Mouse (Mus musculus) T-helper 1 cell (primary cell): ENCODE measurements around the gene Unc119.

Experiments used
- in situ Hi-C: fragments of 300-600 bp; cut with MboI, MseI; formaldehyde crosslinking; loops from one replicate; pipeline ENCODE4 v1.15.1; 2025; ENCODE audit warnings: high pct_unique_total_duplicates

Unc119 gene

GRCm38 (mm10) chr11:78370389-78370788 is 27.1 kb downstream of the Unc119 start:
- in situ Hi-C loops: no loop called here

GRCm38 (mm10) chr11:78371711-78372110 is 28.4 kb downstream of the Unc119 start:
- in situ Hi-C loops: no loop called here

- in situ Hi-C loops: no loop called here
Measured at GRCm38 (mm10) chr11:78372166-78372565, 28.9 kb downstream of the Unc119 start.

GRCm38 (mm10) chr11:78372610-78373009 is 29.3 kb downstream of the Unc119 start:
- in situ Hi-C loops: no loop called here

GRCm38 (mm10) chr11:78374147-78374546 is 30.9 kb downstream of the Unc119 start:
- in situ Hi-C loops: no loop called here

- in situ Hi-C loops: no loop called here
Measured at GRCm38 (mm10) chr11:78377549-78378159, 34.4 kb downstream of the Unc119 start.

- in situ Hi-C loops: no loop called here
Measured at GRCm38 (mm10) chr11:78380351-78380750, 37.1 kb downstream of the Unc119 start.

GRCm38 (mm10) chr11:78380996-78381395 is 37.7 kb downstream of the Unc119 start:
- in situ Hi-C loops: no loop called here

GRCm38 (mm10) chr11:78382286-78382685 is 39.0 kb downstream of the Unc119 start:
- in situ Hi-C loops: no loop called here

- in situ Hi-C loops: no loop called here
Measured at GRCm38 (mm10) chr11:78382701-78383100, 39.4 kb downstream of the Unc119 start.

GRCm38 (mm10) chr11:78385776-78386175 is 42.5 kb downstream of the Unc119 start:
- in situ Hi-C loops: no loop called here

GRCm38 (mm10) chr11:78386508-78387043 is 43.3 kb downstream of the Unc119 start, which contains the start of gene Foxn1:
Foxn1 (minus strand) TSS chr11:78386558.
- in situ Hi-C loops: no loop called here

GRCm38 (mm10) chr11:78392728-78393127 is 49.4 kb downstream of the Unc119 start:
- in situ Hi-C loops: no loop called here

GRCm38 (mm10) chr11:78396950-78397349 is 53.7 kb downstream of the Unc119 start:
- in situ Hi-C loops: no loop called here

GRCm38 (mm10) chr11:78397397-78397796 is 54.1 kb downstream of the Unc119 start:
- in situ Hi-C loops: no loop called here

- in situ Hi-C loops: no loop called here
Measured at GRCm38 (mm10) chr11:78398212-78398611, 54.9 kb downstream of the Unc119 start.
